Mouse (Mus musculus): ENCODE data around the gene Bag6. TPM values are rescaled to one million over a fixed set of nuclear protein-coding genes. Genes with fewer than 3 reads are reported as not detected.

The Bag6 gene
- polyA plus RNA-seq, 1 experiment from 2014 or later, result 82.5 TPM

DNA sequence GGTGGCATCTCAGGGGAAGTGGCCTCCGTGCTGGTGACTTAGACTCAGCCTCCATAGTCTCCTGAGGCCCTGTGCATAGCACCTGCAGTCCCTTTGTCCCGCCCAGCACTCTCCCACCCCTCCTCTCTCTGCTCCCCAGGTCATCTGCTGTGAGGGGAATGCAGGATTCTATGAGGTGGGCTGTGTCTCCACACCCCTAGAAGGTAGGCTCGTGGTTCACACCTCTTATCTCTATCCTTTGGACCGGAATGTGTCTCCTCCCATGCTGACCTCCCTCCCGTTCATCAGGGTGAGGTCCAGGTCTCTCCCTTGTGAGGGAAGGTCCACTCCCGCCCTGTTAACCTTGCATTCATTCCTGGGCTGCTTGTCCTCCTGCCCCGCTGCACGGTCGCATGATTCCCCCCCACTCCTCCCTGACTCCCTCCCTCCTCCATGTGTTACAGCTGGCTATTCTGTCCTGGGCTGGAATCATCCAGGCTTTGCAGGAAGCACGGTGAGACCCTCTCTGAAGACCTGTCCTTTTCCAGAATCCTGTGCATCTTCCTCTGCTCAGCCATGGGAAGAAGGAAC, 34.7 kb upstream of the Bag6 start:
- WGBS, result 72% methylated on average over 10 of the region's 10 CpGs

DNA sequence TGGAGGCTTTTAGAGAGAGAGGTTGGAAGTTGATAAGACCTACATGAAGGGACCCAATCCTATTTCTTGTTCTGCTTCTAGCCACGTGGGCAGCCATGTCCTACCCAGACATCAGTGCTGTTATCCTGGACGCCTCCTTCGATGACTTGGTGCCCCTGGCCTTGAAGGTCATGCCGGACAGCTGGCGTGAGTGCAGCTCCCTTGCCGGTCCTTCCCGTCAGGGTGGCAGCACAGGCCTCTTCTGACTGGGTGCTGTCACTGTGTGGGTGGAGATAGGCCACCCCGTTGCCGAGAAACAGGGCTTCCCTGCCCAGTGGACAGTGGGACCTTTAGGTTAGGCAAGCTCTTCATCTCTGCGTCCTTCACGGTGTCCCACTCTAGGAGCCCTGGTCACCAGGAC, 33.8 kb upstream of the Bag6 start:
- H3K9me3 ChIP-seq (replicated peaks), result no peaks in the 10 kb centered on the region
- H3K27ac ChIP-seq, result no peak overlapping the region
- H3K4me1 ChIP-seq, result peaks cover 5% of the 10 kb centered on the region
- peaks cover 77% of the 10 kb centered on the region for H3K36me3 ChIP-seq (ENCODE audit: poor library complexity, severe bottlenecking)
- no peak overlapping the region for H3K4me3 ChIP-seq
- H3K27me3 ChIP-seq, result no peaks in the 10 kb centered on the region
- no peak for ATAC-seq
- no peak overlapping the region for H3K9ac ChIP-seq
- no peak overlapping the region for H3K4me2 ChIP-seq
- 94% methylated on average over 11 of the region's 11 CpGs for WGBS

More for the DNA sequence above, 34.7 kb upstream of the Bag6 start:
- H3K9ac ChIP-seq, result no peak overlapping the region
- no peaks in the 10 kb centered on the region for H3K4me1 ChIP-seq
- no peak for ATAC-seq
- H3K27me3 ChIP-seq, result no peaks in the 10 kb centered on the region
- H3K4me3 ChIP-seq, result no peak overlapping the region
- no peak overlapping the region for H3K27ac ChIP-seq
- H3K36me3 ChIP-seq (ENCODE audit: poor library complexity, severe bottlenecking), result peaks cover 86% of the 10 kb centered on the region
- H3K4me2 ChIP-seq, result no peak overlapping the region
- H3K9me3 ChIP-seq (replicated peaks), result no peaks in the 10 kb centered on the region

GRCm38 (mm10) chr17:35102299-35102698, 32.7 kb upstream of the Bag6 start:
- H3K27ac ChIP-seq, result no peak overlapping the region
- H3K27me3 ChIP-seq, result no peaks in the 10 kb centered on the region
- peaks cover 7% of the 10 kb centered on the region for H3K4me1 ChIP-seq
- H3K36me3 ChIP-seq (ENCODE audit: poor library complexity, severe bottlenecking), result peaks cover 66% of the 10 kb centered on the region
- no peak overlapping the region for H3K4me2 ChIP-seq
- H3K4me3 ChIP-seq, result no peak overlapping the region
- WGBS, result 74% methylated on average over 8 of the region's 8 CpGs
- ATAC-seq, result no peak
- no peaks in the 10 kb centered on the region for H3K9me3 ChIP-seq (replicated peaks)
- H3K9ac ChIP-seq, result 0 out of 2 replicates have a peak overlapping the region, but pooled peaks have one; percentile 12

DNA sequence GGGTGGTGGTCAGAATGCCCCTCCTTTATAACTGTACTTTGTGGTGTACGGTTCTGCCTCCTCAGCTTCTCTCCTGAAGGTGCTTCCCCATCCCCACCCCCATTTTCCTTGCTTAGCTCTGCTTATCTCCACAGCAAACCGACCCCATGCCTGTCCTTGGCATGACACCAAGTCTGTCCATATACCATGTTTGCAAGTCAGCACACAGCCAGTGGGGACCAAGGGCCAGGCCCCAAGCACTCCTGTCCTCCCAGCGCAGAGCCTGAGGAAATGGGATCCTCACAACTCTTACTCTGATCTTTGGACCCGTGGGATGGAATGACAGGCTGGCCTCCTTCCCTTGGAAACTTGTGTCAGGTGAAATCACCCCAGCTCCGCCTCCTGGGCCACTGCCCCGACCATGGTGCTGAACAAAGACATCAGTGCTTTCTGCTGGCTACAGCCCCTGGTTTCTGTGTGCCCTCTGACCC, 31.7 kb upstream of the Bag6 start:
- peaks cover 7% of the 10 kb centered on the region for H3K4me1 ChIP-seq
- no peak overlapping the region for H3K4me2 ChIP-seq
- ATAC-seq, result no peak
- no peak overlapping the region for H3K27ac ChIP-seq
- no peak overlapping the region for H3K4me3 ChIP-seq
- WGBS, result 80% methylated on average over 6 of the region's 6 CpGs
- peaks cover 57% of the 10 kb centered on the region for H3K36me3 ChIP-seq (ENCODE audit: poor library complexity, severe bottlenecking)
- no peak overlapping the region for H3K9ac ChIP-seq
- no peaks in the 10 kb centered on the region for H3K27me3 ChIP-seq
- no peaks in the 10 kb centered on the region for H3K9me3 ChIP-seq (replicated peaks)

DNA sequence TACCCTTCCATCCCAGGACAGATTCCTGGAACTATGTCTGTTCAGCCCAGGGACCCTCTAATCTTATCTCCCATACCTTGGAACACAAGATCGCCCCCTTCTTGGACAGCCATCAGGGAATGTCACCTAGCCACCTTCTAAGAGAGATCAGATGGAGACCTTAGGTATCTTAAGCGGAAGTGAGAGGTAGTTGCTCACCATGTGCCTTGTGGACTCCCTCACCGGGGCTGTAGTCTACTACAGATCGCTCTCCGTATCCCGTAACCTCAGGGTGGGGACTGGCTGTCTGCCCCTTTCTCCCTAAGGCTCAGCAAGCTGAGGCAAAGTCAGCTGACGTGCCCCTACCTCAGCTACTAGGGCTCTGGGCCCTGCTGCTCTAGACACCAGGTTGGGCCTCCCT, 30.9 kb upstream of the Bag6 start:
- 89% methylated on average over 7 of the region's 7 CpGs for WGBS
- ATAC-seq, result no peak
- H3K9me3 ChIP-seq (replicated peaks), result no peaks in the 10 kb centered on the region
- no peak overlapping the region for H3K27ac ChIP-seq
- H3K4me2 ChIP-seq, result no peak overlapping the region
- no peak overlapping the region for H3K4me3 ChIP-seq
- H3K4me1 ChIP-seq, result peaks cover 7% of the 10 kb centered on the region
- peaks cover 49% of the 10 kb centered on the region for H3K36me3 ChIP-seq (ENCODE audit: poor library complexity, severe bottlenecking)
- peak overlapping the region; percentile 4; the same call in 1 of the 2 replicates for H3K9ac ChIP-seq
- H3K27me3 ChIP-seq, result no peaks in the 10 kb centered on the region

- Histone ChIP-seq H3K4me2 (no peak overlapping the region), H3K27ac (no peak overlapping the region), H3K27me3 (no peaks in the 10 kb centered on the region), H3K36me3 (ENCODE audit: poor library complexity, severe bottlenecking) (peaks cover 42% of the 10 kb centered on the region), H3K9me3 (replicated peaks) (no peaks in the 10 kb centered on the region), H3K4me3 (no peak overlapping the region), H3K4me1 (peaks cover 7% of the 10 kb centered on the region), H3K9ac (0 out of 2 replicates have a peak overlapping the region, but pooled peaks have one; percentile 4)
- ATAC-seq, result no peak
- 82% methylated on average over 6 of the region's 6 CpGs for WGBS
These were observed 30.2 kb upstream of the Bag6 start for GRCm38 (mm10) chr17:35104754-35105153.

DNA sequence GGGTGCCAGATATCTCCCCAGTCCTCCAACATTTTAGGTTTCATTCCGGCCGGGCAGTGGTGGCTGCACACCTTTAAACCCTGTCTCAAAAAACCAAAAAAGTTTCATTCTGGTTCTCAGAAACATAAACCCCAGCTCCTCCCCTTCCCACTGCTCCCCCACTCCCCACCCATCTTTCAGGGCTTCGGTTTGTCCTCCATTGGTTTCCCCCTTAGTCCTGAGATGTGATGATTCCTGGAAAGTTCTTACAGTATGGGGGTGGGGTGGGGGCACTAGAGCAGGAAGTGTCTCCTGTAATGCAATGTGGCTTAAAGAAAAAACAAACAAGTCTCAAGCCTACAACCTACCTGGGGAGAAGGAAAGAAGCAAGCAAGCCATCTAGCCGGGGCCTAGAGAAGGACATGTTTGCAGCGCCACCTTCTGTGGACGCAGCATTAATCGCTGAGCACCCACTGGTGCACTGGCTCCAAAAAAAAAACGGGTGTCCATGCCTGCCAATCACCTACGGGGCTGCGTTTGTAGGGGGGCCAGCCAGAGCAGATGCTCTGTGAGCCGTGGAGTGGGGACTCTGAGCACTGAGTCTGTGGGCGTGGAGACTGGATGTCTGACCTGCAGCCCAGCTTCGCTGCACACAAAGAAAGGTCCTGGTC, 29.1 kb upstream of the Bag6 start:
- peak overlapping the region; percentile 15; the same call in 1 of the 2 replicates for H3K4me3 ChIP-seq
- no peak for ATAC-seq
- H3K4me2 ChIP-seq, result peak overlapping the region; percentile 49
- H3K4me1 ChIP-seq, result peaks cover 7% of the 10 kb centered on the region
- no peaks in the 10 kb centered on the region for H3K27me3 ChIP-seq
- peak overlapping the region; percentile 57; the same call in 1 of the 2 replicates for H3K9ac ChIP-seq
- peaks cover 31% of the 10 kb centered on the region for H3K36me3 ChIP-seq (ENCODE audit: poor library complexity, severe bottlenecking)
- 23% methylated on average over 13 of the region's 13 CpGs for WGBS
- H3K9me3 ChIP-seq (replicated peaks), result no peaks in the 10 kb centered on the region
- no peak overlapping the region; the same call in 1 of the 2 replicates for H3K27ac ChIP-seq

DNA sequence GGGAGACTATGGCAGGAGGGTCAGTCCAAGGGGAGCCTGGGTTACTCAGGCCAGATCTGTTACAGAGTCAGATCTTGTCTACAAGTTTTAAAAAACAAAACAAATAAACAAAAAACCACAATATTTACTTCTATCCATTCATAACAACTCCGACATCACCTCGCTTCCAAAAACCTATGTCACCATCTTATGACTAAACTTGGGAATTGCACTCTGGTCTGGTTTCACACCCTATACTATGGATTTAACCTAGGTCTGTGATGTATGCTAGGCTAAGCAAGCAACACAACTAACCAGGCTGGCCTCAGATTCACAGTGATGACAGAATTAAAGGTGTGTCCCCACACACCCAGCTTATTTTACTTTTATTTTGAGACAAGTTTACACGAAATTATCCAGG, 28.5 kb upstream of the Bag6 start:
- Histone ChIP-seq H3K36me3 (ENCODE audit: poor library complexity, severe bottlenecking) (peaks cover 24% of the 10 kb centered on the region), H3K9ac (0 out of 2 replicates have a peak overlapping the region, but pooled peaks have one; percentile 57), H3K4me1 (peaks cover 7% of the 10 kb centered on the region), H3K9me3 (replicated peaks) (no peaks in the 10 kb centered on the region), H3K27ac (no peak overlapping the region), H3K4me3 (no peak overlapping the region; the same call in 1 of the 2 replicates), H3K4me2 (peak overlapping the region; percentile 49), H3K27me3 (no peaks in the 10 kb centered on the region)
- 0 out of 2 replicates have a peak, but pooled peaks have one; percentile 27 for ATAC-seq
- 58% methylated on average over 3 of the region's 3 CpGs for WGBS

- no peak within 1 kb of the TSS for H3K9ac ChIP-seq
These were observed 26.9 kb upstream of the Bag6 start, which contains the start of gene Ly6g5c for GRCm38 (mm10) chr17:35108097-35108496. Ly6g5c (plus strand) TSS chr17:35108279.

GRCm38 (mm10) chr17:35111774-35112173, 23.2 kb upstream of the Bag6 start:
- no peaks in the 10 kb centered on the region for H3K9me3 ChIP-seq (replicated peaks)
- H3K4me3 ChIP-seq, result no peak overlapping the region
- H3K36me3 ChIP-seq (ENCODE audit: poor library complexity, severe bottlenecking), result peaks cover 31% of the 10 kb centered on the region
- no peak overlapping the region for H3K4me2 ChIP-seq
- no peak for ATAC-seq
- H3K9ac ChIP-seq, result peak overlapping the region; percentile 12; the same call in 1 of the 2 replicates
- no peaks in the 10 kb centered on the region for H3K4me1 ChIP-seq
- WGBS, result 73% methylated on average over 9 of the region's 9 CpGs
- H3K27ac ChIP-seq, result no peak overlapping the region
- no peaks in the 10 kb centered on the region for H3K27me3 ChIP-seq

More at GRCm38 (mm10) chr17:35108097-35108496, 26.9 kb upstream of the Bag6 start, which contains the start of gene Ly6g5c:
- Histone ChIP-seq H3K27ac (no peak within 1 kb of the TSS), H3K36me3 (ENCODE audit: poor library complexity, severe bottlenecking) (peaks cover 9% of the 10 kb centered on the region), H3K9me3 (replicated peaks) (no peaks in the 10 kb centered on the region), H3K4me1 (peaks cover 7% of the 10 kb centered on the region), H3K4me2 (no peak within 1 kb of the TSS), H3K27me3 (no peaks in the 10 kb centered on the region), H3K4me3 (no peak within 1 kb of the TSS)
- WGBS, result 86% methylated on average over 6 of the region's 6 CpGs
- no peak for ATAC-seq

GRCm38 (mm10) chr17:35115046-35116019, 19.6 kb upstream of the Bag6 start, which contains the start of gene Ly6g5b:
Ly6g5b (minus strand) TSS chr17:35115428.
- H3K27ac ChIP-seq, result no peak within 1 kb of the TSS
- peaks cover 9% of the 10 kb centered on the region for H3K4me1 ChIP-seq
- H3K36me3 ChIP-seq (ENCODE audit: poor library complexity, severe bottlenecking), result peaks cover 52% of the 10 kb centered on the region
- no peak within 1 kb of the TSS for H3K4me2 ChIP-seq
- H3K9ac ChIP-seq, result no peak within 1 kb of the TSS; the same call in 1 of the 2 replicates
- H3K27me3 ChIP-seq, result no peaks in the 10 kb centered on the region
- ATAC-seq, result no peak
- H3K9me3 ChIP-seq (replicated peaks), result no peaks in the 10 kb centered on the region
- WGBS, result 85% methylated on average over 8 of the region's 8 CpGs
- H3K4me3 ChIP-seq, result no peak within 1 kb of the TSS

All from forebrain, embryonic 13.5 days (tissue).